Mouse (Mus musculus) MEL (cell line): ENCODE measurements around the gene Diaph3. TPM values are rescaled to one million over a fixed set of nuclear protein-coding genes. Genes with fewer than 3 reads are reported as not detected.

Source experiments
- DNase-seq: peaks from one replicate; pipeline ENCODE4 v3.0.0; 2011; ENCODE audit warnings: low read depth, low spot score
- H3K27ac ChIP-seq: 2 replicates; pipeline ENCODE4 v1.5.1; 2012; ENCODE audit warnings: low read depth, mild to moderate bottlenecking, control low read depth, low read length, moderate library complexity; ENCODE audit not compliant: control insufficient read depth
- H3K27me3 ChIP-seq, 2 experiments: fragments of 150-350 bp in 1 of 2; sonication (generic) in 1 of 2; 2 replicates each; pipeline ENCODE4 v1.6.1; 2012; ENCODE audit warnings: low read length in 2 of 2, mild to moderate bottlenecking in 2 of 2, improper control_type of control experiment in 1 of 2, moderate library complexity in 1 of 2; ENCODE audit not compliant: insufficient read depth in 2 of 2, control insufficient read depth in 1 of 2
- H3K36me3 ChIP-seq, 2 experiments: 2 replicates each; pipeline ENCODE4 v1.6.1; 2012 to 2014; ENCODE audit warnings: low read length in 2 of 2, improper control_type of control experiment in 1 of 2, inconsistent platforms in 1 of 2, mild to moderate bottlenecking in 1 of 2; ENCODE audit not compliant: insufficient read depth in 2 of 2, control insufficient read depth in 1 of 2
- H3K4me1 ChIP-seq, 2 experiments: fragments of 150-350 bp in 1 of 2; sonication (generic) in 1 of 2; 2 replicates each; pipeline ENCODE4 v1.6.1; 2012; ENCODE audit warnings: low read length in 2 of 2, improper control_type of control experiment in 1 of 2, mild to moderate bottlenecking in 1 of 2; ENCODE audit not compliant: insufficient read depth in 2 of 2, control insufficient read depth in 1 of 2
- H3K4me3 ChIP-seq, 2 experiments: fragments of 150-350 bp in 1 of 2; sonication (generic) in 1 of 2; 2 replicates each; pipeline ENCODE4 v1.5.1; 2012; ENCODE audit warnings: low read depth in 2 of 2, low read length in 2 of 2, mild to moderate bottlenecking in 2 of 2, moderate library complexity in 2 of 2, control low read depth in 1 of 2, improper control_type of control experiment in 1 of 2; ENCODE audit not compliant: control insufficient read depth in 1 of 2, insufficient read depth in 1 of 2
- H3K79me2 ChIP-seq: 2 replicates; pipeline ENCODE4 v1.6.1; 2012; ENCODE audit warnings: mild to moderate bottlenecking, low read length, moderate library complexity; ENCODE audit not compliant: control insufficient read depth, poor library complexity, insufficient read depth
- H3K9ac ChIP-seq: 2 replicates; pipeline ENCODE4 v1.6.1; 2012; ENCODE audit warnings: low read depth, mild to moderate bottlenecking, control low read depth, low read length, moderate library complexity; ENCODE audit not compliant: control insufficient read depth, poor library complexity, severe bottlenecking
- H3K9me3 ChIP-seq: fragments of 150-350 bp; sonication (generic); replicated peaks from 2 replicates; pipeline ENCODE4 v1.6.1; 2012; ENCODE audit warnings: mild to moderate bottlenecking, low read length, improper control_type of control experiment, moderate library complexity; ENCODE audit not compliant: insufficient read depth
- BHLHE40 ChIP-seq: IDR thresholded peaks from 2 replicates; pipeline ENCODE4 v1.6.1; 2012; ENCODE audit warnings: low read depth, mild to moderate bottlenecking, inconsistent platforms, low read length, improper control_type of control experiment, borderline replicate concordance
- CHD1 ChIP-seq: IDR thresholded peaks from 2 replicates; pipeline ENCODE4 v1.6.1; 2012; ENCODE audit warnings: low read depth, mild to moderate bottlenecking, inconsistent platforms, low read length, improper control_type of control experiment
- CTCF ChIP-seq, 3 experiments: IDR thresholded peaks in 2 of 3; conservative IDR thresholded peaks in 1 of 3; 2 replicates each; pipeline ENCODE4 v1.5.1; 2011 to 2012; ENCODE audit warnings: low read length in 3 of 3, low read depth in 2 of 3, mild to moderate bottlenecking in 2 of 3, improper control_type of control experiment in 1 of 3, inconsistent platforms in 1 of 3, mixed read lengths in 1 of 3, moderate library complexity in 1 of 3; ENCODE audit not compliant: control insufficient read depth in 1 of 3, insufficient read depth in 1 of 3, poor library complexity in 1 of 3, severe bottlenecking in 1 of 3
- ELF1 ChIP-seq: IDR thresholded peaks from 2 replicates; pipeline ENCODE4 v1.6.1; 2014; ENCODE audit warnings: low read depth, mild to moderate bottlenecking, inconsistent platforms, low read length, improper control_type of control experiment, moderate library complexity
- GABPA ChIP-seq: IDR thresholded peaks from 2 replicates; pipeline ENCODE4 v1.6.1; 2012; ENCODE audit warnings: low read depth, mild to moderate bottlenecking, inconsistent platforms, low read length, improper control_type of control experiment, moderate library complexity
- GATA1 ChIP-seq: IDR thresholded peaks from 2 replicates; pipeline ENCODE4 v1.6.1; 2011; ENCODE audit warnings: low read depth, low read length, improper control_type of control experiment
- KAT2A ChIP-seq: conservative IDR thresholded peaks from 2 replicates; pipeline ENCODE4 v1.6.1; 2012; ENCODE audit warnings: low read depth, low read length, improper control_type of control experiment, inconsistent platforms
- MAFK ChIP-seq: IDR thresholded peaks from 2 replicates; pipeline ENCODE4 v1.6.1; 2011; ENCODE audit warnings: low read depth, mild to moderate bottlenecking, low read length, improper control_type of control experiment, borderline replicate concordance
- NELFE ChIP-seq: IDR thresholded peaks from 2 replicates; pipeline ENCODE4 v1.6.1; 2011; ENCODE audit warnings: low read depth, low read length, improper control_type of control experiment
- NRF1 ChIP-seq: IDR thresholded peaks from 2 replicates; pipeline ENCODE4 v1.6.1; 2014; ENCODE audit warnings: low read depth, mild to moderate bottlenecking, inconsistent platforms, low read length, improper control_type of control experiment, moderate library complexity; ENCODE audit not compliant: poor library complexity, insufficient read depth, severe bottlenecking
- POLR2A ChIP-seq, 2 experiments: IDR thresholded peaks; 2 replicates each; pipeline ENCODE4 v1.6.1; 2011 to 2012; ENCODE audit warnings: low read length in 2 of 2, mild to moderate bottlenecking in 2 of 2, control low read depth in 1 of 2, improper control_type of control experiment in 1 of 2, low read depth in 1 of 2, moderate library complexity in 1 of 2; ENCODE audit not compliant: control insufficient read depth in 1 of 2, insufficient read depth in 1 of 2, poor library complexity in 1 of 2
- POLR2AphosphoS2 ChIP-seq: IDR thresholded peaks from 2 replicates; pipeline ENCODE4 v1.6.1; 2011; ENCODE audit warnings: low read length, improper control_type of control experiment
- POLR2AphosphoS5 ChIP-seq: IDR thresholded peaks from 2 replicates; pipeline ENCODE4 v1.6.1; 2012; ENCODE audit warnings: low read depth, borderline replicate concordance, mild to moderate bottlenecking, inconsistent platforms, low read length, moderate library complexity, mixed read lengths
- SIN3A ChIP-seq: IDR thresholded peaks from 2 replicates; pipeline ENCODE4 v1.6.1; 2012; ENCODE audit warnings: low read length, improper control_type of control experiment, inconsistent platforms
- TBP ChIP-seq: IDR thresholded peaks from 2 replicates; pipeline ENCODE4 v1.8.0; 2011; ENCODE audit warnings: low read depth, low read length, improper control_type of control experiment
- UBTF ChIP-seq: IDR thresholded peaks from 2 replicates; pipeline ENCODE4 v1.6.1; 2012; ENCODE audit warnings: low read depth, mild to moderate bottlenecking, inconsistent platforms, low read length, improper control_type of control experiment, moderate library complexity, borderline replicate concordance; ENCODE audit not compliant: insufficient read depth
- USF1 ChIP-seq: IDR thresholded peaks from 2 replicates; pipeline ENCODE4 v1.6.1; 2014; ENCODE audit warnings: low read depth, mild to moderate bottlenecking, inconsistent platforms, low read length, improper control_type of control experiment, moderate library complexity
- ZC3H11A ChIP-seq: IDR thresholded peaks from 2 replicates; pipeline ENCODE4 v1.6.1; 2012; ENCODE audit warnings: low read depth, mild to moderate bottlenecking, inconsistent platforms, low read length, improper control_type of control experiment
- ZNF384 ChIP-seq: IDR thresholded peaks from 2 replicates; pipeline ENCODE4 v1.6.1; 2012; ENCODE audit warnings: low read depth, mild to moderate bottlenecking, inconsistent platforms, low read length, improper control_type of control experiment
- polyA plus RNA-seq, 2 experiments: library from polyadenylated mRNA; stranded (reverse) in 1 of 2; unstranded in 1 of 2; fragments of >175 nt in 1 of 2; fragments of >200 nt in 1 of 2; gene quantifications; 2 replicates each; pipeline versions ENCODE4 v1.2.1 to v1.2.4; 2012; ENCODE audit warnings: low replicate concordance in 2 of 2, low read depth in 1 of 2; ENCODE audit not compliant: insufficient read length in 2 of 2, insufficient read depth in 1 of 2, missing spikeins in 1 of 2
- total RNA-seq: library from RNA; depleted of rRNA; stranded (reverse); fragments of 300-350 nt; gene quantifications from 2 replicates; pipeline ENCODE4 v1.2.3, GENCODE M21; 2012

Gene Diaph3
- total and polyA plus RNA-seq, 3 experiments = 9.0 to 11.9 TPM; not detected in 1

GRCm38 (mm10) chr14:86816246-86816645, 324.8 kb downstream of the Diaph3 start:
- Histone ChIP-seq H3K9me3 (no peaks in the 10 kb centered on the region), H3K9ac (no peak overlapping the region), H3K27ac (no peak overlapping the region), H3K79me2 (no peaks in the 10 kb centered on the region), H3K4me1 (no peaks in the 10 kb centered on the region), H3K27me3 (no peaks in the 10 kb centered on the region), H3K36me3 (no peaks in the 10 kb centered on the region), H3K4me3 (no peak overlapping the region)
- TF ChIP-seq CHD1 (no peak), POLR2AphosphoS5 (no peak), POLR2AphosphoS2 (no peak), GABPA (no peak), UBTF (no peak), ZNF384 (no peak), POLR2A (IDR thresholded peaks at IDR 0.05; ENCODE audit: control insufficient read depth in 1 of 2, insufficient read depth in 1 of 2, low read depth in 1 of 2, low read length in 2 of 2, poor library complexity in 1 of 2) (no peak), ELF1 (no peak), GATA1 (no peak)
- no peak for DNase-seq

- Histone ChIP-seq H3K9ac (no peak overlapping the region), H3K27ac (no peak overlapping the region), H3K4me3 (no peak overlapping the region), H3K9me3 (no peaks in the 10 kb centered on the region), H3K36me3 (no peaks in the 10 kb centered on the region), H3K27me3 (no peaks in the 10 kb centered on the region), H3K79me2 (no peaks in the 10 kb centered on the region), H3K4me1 (no peaks in the 10 kb centered on the region)
- no peak for DNase-seq
- TF ChIP-seq ZC3H11A (no peak), MAFK (no peak), NRF1 (no peak), KAT2A (no peak), POLR2A (IDR thresholded peaks at IDR 0.05; ENCODE audit: control insufficient read depth in 1 of 2, insufficient read depth in 1 of 2, low read depth in 1 of 2, low read length in 2 of 2, poor library complexity in 1 of 2) (no peak), CTCF (IDR thresholded peaks at IDR 0.05 in 2 of 3, conservative IDR thresholded peaks at IDR 0.05 in 1 of 3; ENCODE audit: control insufficient read depth in 1 of 3, insufficient read depth in 1 of 3, low read depth in 2 of 3, low read length in 3 of 3, poor library complexity in 1 of 3, severe bottlenecking in 1 of 3) (no peak), NELFE (no peak), BHLHE40 (no peak), TBP (no peak), SIN3A (no peak), POLR2AphosphoS2 (no peak), USF1 (no peak)
Measured at GRCm38 (mm10) chr14:86788880-86789641, 352.0 kb downstream of the Diaph3 start.
